Mouse (Mus musculus) embryonic facial prominence, embryonic 15.5 days (tissue): ENCODE measurements around the gene Dlgap1. TPM values are rescaled to one million over a fixed set of nuclear protein-coding genes. Genes with fewer than 3 reads are reported as not detected.

Experiments used
- ATAC-seq: fragments of 200-750 bp; cut with Nextera tagmentation; 2 replicates; pipeline ENCODE4 v1.8.0; 2017; ENCODE audit warnings: low read depth, moderate TSS enrichment; ENCODE audit not compliant: insufficient number of reproducible peaks, low FRiP score, low TSS enrichment
- H3K27ac ChIP-seq: fragments of 300-500 bp; sonication (generic); replicated peaks from 2 replicates; pipeline ENCODE4 v1.5.1; 2015; ENCODE audit warnings: mild to moderate bottlenecking, inconsistent platforms
- H3K27me3 ChIP-seq: fragments of 300-500 bp; sonication (generic); 2 replicates; pipeline ENCODE4 v1.6.1; 2015; ENCODE audit warnings: inconsistent platforms
- H3K36me3 ChIP-seq: fragments of 300-500 bp; sonication (generic); 2 replicates; pipeline ENCODE4 v1.6.1; 2015; ENCODE audit warnings: mild to moderate bottlenecking, inconsistent platforms
- H3K4me1 ChIP-seq: fragments of 300-500 bp; sonication (generic); 2 replicates; pipeline ENCODE4 v1.6.1; 2015; ENCODE audit warnings: inconsistent platforms
- H3K4me2 ChIP-seq: fragments of 300-500 bp; sonication (generic); replicated peaks from 2 replicates; pipeline ENCODE4 v1.6.1; 2015; ENCODE audit warnings: mild to moderate bottlenecking, inconsistent platforms
- H3K4me3 ChIP-seq: fragments of 300-500 bp; sonication (generic); replicated peaks from 2 replicates; pipeline ENCODE4 v1.5.1; 2015; ENCODE audit warnings: mild to moderate bottlenecking, inconsistent platforms
- H3K9ac ChIP-seq: fragments of 300-500 bp; sonication (generic); 2 replicates; pipeline ENCODE4 v1.6.1; 2015; ENCODE audit warnings: inconsistent platforms
- H3K9me3 ChIP-seq: fragments of 300-500 bp; sonication (generic); replicated peaks from 2 replicates; pipeline ENCODE4 v1.6.1; 2016; ENCODE audit warnings: inconsistent platforms
- WGBS: fragments of 180-500 bp; shearing (Covaris S2); methylation state at CpG from one replicate; pipeline ENCODE4 v1.1.7; 2015; 5-methylcytosine and 5-hydroxymethylcytosine counted together
- polyA plus RNA-seq: library from polyadenylated mRNA; unstranded; fragments of >200 nt; fragmentation: Nextera tagmentation; extraction: Ambion mirVana; gene quantifications from 2 replicates; pipeline ENCODE4 v1.2.1, GENCODE M21; 2015

Dlgap1 gene
- polyA plus RNA-seq, 1 experiment from 2014 or later: 4.9 TPM

DNA sequence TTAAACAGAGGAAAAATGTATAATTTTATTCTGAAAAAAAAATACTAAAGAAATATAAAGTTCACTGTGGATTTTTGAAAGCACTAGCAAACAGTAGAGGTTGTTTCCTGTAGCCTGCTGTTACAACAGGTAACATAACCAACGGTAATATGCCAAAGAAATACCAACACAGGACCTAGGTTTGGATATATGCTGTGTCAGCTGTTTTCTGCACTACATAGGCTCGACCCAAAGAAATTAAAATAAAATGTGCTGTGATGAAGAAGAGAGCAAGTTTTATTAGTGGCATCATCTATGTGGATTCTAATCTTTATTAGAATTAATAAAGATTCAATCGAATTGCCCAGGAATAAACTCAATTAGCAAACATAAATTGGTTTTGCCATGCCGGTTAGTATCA lies 378.5 kb downstream of the Dlgap1 start:
- no peak overlapping the region for H3K4me2 ChIP-seq
- no peaks in the 10 kb centered on the region for H3K36me3 ChIP-seq
- WGBS: 81% methylated on average over 4 of the region's 4 CpGs
- H3K27me3 ChIP-seq: no peaks in the 10 kb centered on the region
- no peaks in the 10 kb centered on the region for H3K4me1 ChIP-seq
- H3K9ac ChIP-seq: no peak overlapping the region
- no peak overlapping the region for H3K27ac ChIP-seq
- H3K4me3 ChIP-seq: no peak overlapping the region
- no peak for ATAC-seq
- no peaks in the 10 kb centered on the region for H3K9me3 ChIP-seq

DNA sequence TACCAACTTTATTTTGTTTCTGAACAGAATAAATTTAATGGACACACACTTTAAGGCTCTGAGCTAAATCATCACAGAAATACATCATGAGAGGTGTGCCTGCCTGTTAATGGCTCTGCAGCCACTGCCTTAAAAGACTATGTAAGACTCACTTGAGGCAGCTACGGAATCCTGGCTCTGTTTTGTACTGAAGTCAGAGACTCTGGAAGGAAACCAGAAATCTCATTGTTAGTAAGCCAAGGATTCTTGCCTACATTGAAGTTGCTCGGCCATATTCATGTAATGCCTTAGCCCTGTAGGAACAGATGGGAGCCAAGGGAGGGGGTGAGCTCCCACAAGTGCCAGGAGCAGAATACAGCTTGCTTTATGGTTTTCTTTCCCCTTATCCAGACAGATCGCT lies 394.7 kb downstream of the Dlgap1 start:
- Histone ChIP-seq H3K4me1 (no peaks in the 10 kb centered on the region), H3K9me3 (no peaks in the 10 kb centered on the region), H3K36me3 (no peaks in the 10 kb centered on the region), H3K27ac (no peak overlapping the region), H3K27me3 (no peaks in the 10 kb centered on the region), H3K4me2 (no peak overlapping the region), H3K4me3 (no peak overlapping the region), H3K9ac (no peak overlapping the region)
- no peak for ATAC-seq
- 53% methylated on average over 3 of the region's 3 CpGs for WGBS

DNA sequence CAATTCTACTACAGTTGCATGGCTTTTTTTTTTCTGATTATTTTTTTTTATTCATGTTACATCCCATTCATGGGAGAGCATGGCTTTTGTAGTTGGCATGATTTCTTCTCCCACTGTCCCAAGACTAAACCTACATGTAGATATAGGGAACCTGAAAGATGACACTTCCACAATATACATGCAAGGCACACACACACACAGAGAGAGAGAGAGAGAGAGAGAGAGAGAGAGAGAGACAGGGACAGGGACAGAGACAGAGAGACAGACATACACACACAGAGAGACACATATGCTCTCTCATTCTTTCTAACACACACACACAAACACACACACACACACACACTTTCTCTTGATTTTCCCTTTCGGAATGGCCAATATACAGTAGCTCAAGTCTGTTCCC lies 395.1 kb downstream of the Dlgap1 start:
- H3K36me3 ChIP-seq: no peaks in the 10 kb centered on the region
- no peaks in the 10 kb centered on the region for H3K4me1 ChIP-seq
- no peak overlapping the region for H3K4me2 ChIP-seq
- no peaks in the 10 kb centered on the region for H3K9me3 ChIP-seq
- no peak overlapping the region for H3K9ac ChIP-seq
- WGBS: 90% methylated on average over 1 of the region's 1 CpGs
- H3K4me3 ChIP-seq: no peak overlapping the region
- H3K27ac ChIP-seq: no peak overlapping the region
- ATAC-seq: no peak
- no peaks in the 10 kb centered on the region for H3K27me3 ChIP-seq

DNA sequence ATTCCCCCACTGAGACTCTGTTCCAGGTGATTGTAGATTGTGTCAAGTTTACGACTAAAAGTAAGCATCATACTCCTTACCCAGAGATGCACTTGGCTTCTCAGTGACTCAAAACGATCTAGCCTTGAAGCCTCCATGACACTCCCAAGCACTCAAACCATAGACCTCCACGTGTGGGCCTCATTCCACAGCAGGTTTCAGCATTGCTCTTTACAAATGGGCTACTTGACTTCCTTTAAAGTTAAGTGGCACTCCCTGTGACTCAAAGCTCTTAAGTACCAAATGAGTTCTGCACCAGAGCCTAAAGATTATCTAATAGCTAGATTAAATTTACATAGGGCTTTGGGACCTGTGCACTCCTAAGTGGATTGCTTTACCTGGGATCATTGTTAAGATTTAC lies 400.3 kb downstream of the Dlgap1 start:
- Histone ChIP-seq H3K4me1 (no peaks in the 10 kb centered on the region), H3K27ac (no peak overlapping the region), H3K9ac (no peak overlapping the region), H3K36me3 (no peaks in the 10 kb centered on the region), H3K27me3 (no peaks in the 10 kb centered on the region), H3K4me2 (no peak overlapping the region), H3K9me3 (no peaks in the 10 kb centered on the region), H3K4me3 (no peak overlapping the region)
- no peak for ATAC-seq
- WGBS: 71% methylated on average over 3 of the region's 3 CpGs

DNA sequence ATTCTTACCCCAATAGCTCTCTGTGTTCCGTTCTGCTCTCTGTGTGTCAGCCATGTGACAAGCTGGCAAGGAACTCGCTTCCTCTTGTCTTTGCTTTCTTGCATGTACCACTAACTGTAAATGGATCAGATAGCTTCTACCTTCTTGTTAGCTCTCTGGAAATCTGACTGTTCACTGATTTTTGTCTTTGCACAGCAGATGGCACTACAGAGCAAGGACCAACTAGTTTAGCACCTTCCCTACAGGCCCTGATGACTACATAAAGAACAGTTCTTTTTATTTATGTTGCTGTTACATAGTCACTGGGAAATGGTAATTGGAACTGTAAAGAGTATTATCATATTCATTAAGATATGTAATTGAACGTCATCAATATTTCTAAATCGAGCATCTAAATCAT lies 408.1 kb downstream of the Dlgap1 start:
- Histone ChIP-seq H3K27me3 (no peaks in the 10 kb centered on the region), H3K4me2 (no peak overlapping the region), H3K9ac (no peak overlapping the region), H3K36me3 (no peaks in the 10 kb centered on the region), H3K9me3 (no peaks in the 10 kb centered on the region), H3K27ac (no peak overlapping the region), H3K4me3 (no peak overlapping the region), H3K4me1 (no peaks in the 10 kb centered on the region)
- 79% methylated on average over 4 of the region's 4 CpGs for WGBS
- no peak for ATAC-seq

DNA sequence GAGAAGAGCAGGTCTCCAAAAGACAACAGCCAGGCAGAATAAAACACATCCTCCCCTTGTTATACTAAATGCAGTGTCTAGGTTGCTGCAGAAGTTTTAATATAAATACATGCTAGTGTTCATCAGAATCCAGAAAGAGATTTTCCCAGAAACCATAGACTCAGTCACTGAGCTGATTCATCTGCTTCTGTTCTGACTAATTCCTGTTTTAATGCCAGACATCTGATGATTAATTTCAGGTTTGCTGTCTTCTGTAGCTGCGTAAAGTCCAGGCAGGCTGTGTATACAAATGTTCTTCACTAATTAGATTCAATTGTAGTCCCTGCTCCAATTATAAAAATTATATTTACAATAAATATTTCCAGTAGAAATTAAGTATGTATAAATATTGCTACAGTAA lies 419.6 kb downstream of the Dlgap1 start:
- no peaks in the 10 kb centered on the region for H3K9me3 ChIP-seq
- WGBS: 58% methylated on average over 1 of the region's 1 CpGs
- H3K9ac ChIP-seq: no peak overlapping the region
- no peak overlapping the region for H3K27ac ChIP-seq
- H3K36me3 ChIP-seq: no peaks in the 10 kb centered on the region
- no peaks in the 10 kb centered on the region for H3K4me1 ChIP-seq
- H3K4me2 ChIP-seq: no peak overlapping the region
- H3K27me3 ChIP-seq: no peaks in the 10 kb centered on the region
- no peak for ATAC-seq
- no peak overlapping the region for H3K4me3 ChIP-seq

DNA sequence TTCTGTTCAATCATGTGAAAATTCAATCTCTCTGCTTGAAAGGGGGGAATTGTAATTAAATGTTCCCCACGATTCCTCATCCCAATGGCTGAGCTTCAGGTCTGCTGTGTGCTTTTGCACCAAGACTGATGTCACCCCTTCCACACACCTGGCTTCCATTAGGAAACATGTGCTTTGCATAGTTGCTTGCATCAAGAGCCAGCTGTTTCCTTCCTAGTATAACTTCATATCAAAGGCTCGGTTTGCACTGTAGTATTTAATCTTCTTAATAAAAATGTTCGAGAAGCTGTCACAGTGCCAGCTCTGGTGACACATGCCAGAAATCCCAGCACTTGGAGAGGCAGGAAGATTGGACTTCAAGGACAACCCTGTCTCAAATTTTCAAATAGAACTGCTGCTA lies 428.3 kb downstream of the Dlgap1 start:
- Histone ChIP-seq H3K9me3 (no peaks in the 10 kb centered on the region), H3K4me3 (no peak overlapping the region), H3K27me3 (no peaks in the 10 kb centered on the region), H3K9ac (no peak overlapping the region), H3K36me3 (no peaks in the 10 kb centered on the region), H3K4me2 (0 out of 2 replicates have a peak overlapping the region, but pooled peaks have one; percentile 2), H3K4me1 (0 out of 2 replicates have a peak, but pooled peaks cover 2% of the 10 kb centered on the region), H3K27ac (no peak overlapping the region)
- ATAC-seq: peak; percentile 51; the same call in 1 of the 2 replicates
- WGBS: 16% methylated on average over 3 of the region's 3 CpGs

DNA sequence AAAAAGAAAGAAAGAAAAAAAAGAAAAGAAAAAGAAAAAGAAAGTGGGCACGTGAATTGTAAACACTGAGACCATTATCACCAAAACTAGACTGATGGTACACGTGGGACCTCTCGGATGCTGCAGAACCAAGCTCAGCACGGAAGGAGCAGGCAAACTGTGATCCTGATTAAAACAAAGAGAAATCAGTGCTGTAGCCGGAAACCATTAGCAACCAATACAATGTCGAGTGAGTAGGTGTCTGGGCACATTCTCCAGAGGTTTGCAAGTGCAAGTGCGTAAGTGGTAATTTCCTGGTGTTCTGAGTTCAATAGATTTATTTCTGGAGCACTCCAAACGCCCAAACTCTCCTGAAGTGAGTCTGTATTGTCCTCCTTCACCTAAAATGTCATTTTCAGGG lies 428.8 kb downstream of the Dlgap1 start:
- H3K36me3 ChIP-seq: no peaks in the 10 kb centered on the region
- H3K9me3 ChIP-seq: no peaks in the 10 kb centered on the region
- H3K27me3 ChIP-seq: no peaks in the 10 kb centered on the region
- H3K4me1 ChIP-seq: 0 out of 2 replicates have a peak, but pooled peaks cover 2% of the 10 kb centered on the region
- H3K27ac ChIP-seq: no peak overlapping the region
- H3K9ac ChIP-seq: no peak overlapping the region
- no peak for ATAC-seq
- WGBS: 37% methylated on average over 8 of the region's 8 CpGs
- H3K4me3 ChIP-seq: no peak overlapping the region
- H3K4me2 ChIP-seq: no peak overlapping the region

DNA sequence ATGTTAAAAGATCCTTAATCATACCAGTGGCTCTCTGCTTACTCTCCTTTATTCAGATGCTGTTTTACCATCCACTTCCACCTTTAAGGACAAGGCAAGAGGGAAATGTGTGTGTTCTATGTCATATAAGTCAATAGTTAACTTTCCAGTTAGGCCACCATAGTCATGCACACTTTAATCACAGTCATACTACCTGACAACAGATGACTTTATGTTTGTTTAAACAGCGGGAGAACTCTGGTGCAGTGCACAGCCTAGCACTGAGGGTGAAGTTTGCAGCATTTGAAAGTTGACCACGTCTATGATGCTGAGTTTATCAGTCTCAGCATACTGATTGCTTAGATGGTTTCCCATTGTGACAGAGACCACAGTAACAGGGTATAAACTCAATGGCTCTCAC lies 433.0 kb downstream of the Dlgap1 start:
- H3K27ac ChIP-seq: no peak overlapping the region
- H3K4me2 ChIP-seq: no peak overlapping the region
- H3K27me3 ChIP-seq: no peaks in the 10 kb centered on the region
- WGBS: 60% methylated on average over 2 of the region's 2 CpGs
- H3K9me3 ChIP-seq: no peaks in the 10 kb centered on the region
- no peak overlapping the region for H3K4me3 ChIP-seq
- no peak overlapping the region for H3K9ac ChIP-seq
- ATAC-seq: no peak
- 0 out of 2 replicates have a peak, but pooled peaks cover 2% of the 10 kb centered on the region for H3K4me1 ChIP-seq
- no peaks in the 10 kb centered on the region for H3K36me3 ChIP-seq

DNA sequence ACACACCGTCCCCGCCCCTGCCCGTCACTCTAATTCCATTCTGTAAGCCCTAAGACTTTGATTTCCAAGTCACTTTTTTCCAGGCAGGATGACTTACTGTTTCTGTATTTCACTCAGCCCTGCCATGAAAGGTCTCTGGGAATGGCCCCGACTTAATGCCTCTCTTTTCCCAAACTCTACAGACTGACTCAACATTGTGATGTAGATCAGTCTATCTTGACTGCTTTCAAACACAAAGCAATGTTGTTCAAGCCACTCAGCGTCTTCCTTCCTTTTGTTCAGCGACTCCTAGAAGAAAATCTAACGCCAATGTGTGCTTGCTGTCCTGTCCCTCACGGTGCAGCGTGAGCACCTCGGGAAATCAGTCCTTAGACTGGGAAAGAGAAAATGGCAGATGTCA lies 434.9 kb downstream of the Dlgap1 start:
- Histone ChIP-seq H3K27ac (no peak overlapping the region), H3K4me3 (no peak overlapping the region), H3K4me2 (no peak overlapping the region), H3K9ac (no peak overlapping the region), H3K9me3 (no peaks in the 10 kb centered on the region), H3K27me3 (no peaks in the 10 kb centered on the region), H3K4me1 (no peaks in the 10 kb centered on the region), H3K36me3 (no peaks in the 10 kb centered on the region)
- ATAC-seq: no peak
- WGBS: 39% methylated on average over 10 of the region's 10 CpGs

DNA sequence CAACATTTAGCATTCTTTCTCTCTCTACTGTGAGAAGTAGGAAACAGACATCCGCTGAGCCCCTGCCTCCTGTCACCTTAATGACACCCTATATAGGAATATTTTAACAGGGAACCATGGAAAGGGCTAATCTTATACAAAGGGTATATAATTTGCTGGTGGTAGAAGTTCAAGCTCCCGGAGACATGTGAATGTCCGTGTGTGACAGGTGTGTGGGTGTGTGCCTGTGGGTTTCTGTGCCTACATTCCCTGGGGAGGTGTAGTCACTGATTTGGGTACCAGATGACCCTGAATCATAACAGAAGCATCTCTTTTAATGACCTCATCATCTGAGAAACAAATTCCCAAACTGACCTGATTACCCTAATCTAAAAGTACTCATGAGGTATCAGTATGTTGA lies 445.3 kb downstream of the Dlgap1 start:
- Histone ChIP-seq H3K27ac (no peak overlapping the region), H3K4me3 (no peak overlapping the region), H3K9me3 (no peaks in the 10 kb centered on the region), H3K36me3 (no peaks in the 10 kb centered on the region), H3K27me3 (no peaks in the 10 kb centered on the region), H3K4me1 (no peaks in the 10 kb centered on the region), H3K4me2 (no peak overlapping the region), H3K9ac (no peak overlapping the region)
- 80% methylated on average over 3 of the region's 3 CpGs for WGBS
- no peak for ATAC-seq

DNA sequence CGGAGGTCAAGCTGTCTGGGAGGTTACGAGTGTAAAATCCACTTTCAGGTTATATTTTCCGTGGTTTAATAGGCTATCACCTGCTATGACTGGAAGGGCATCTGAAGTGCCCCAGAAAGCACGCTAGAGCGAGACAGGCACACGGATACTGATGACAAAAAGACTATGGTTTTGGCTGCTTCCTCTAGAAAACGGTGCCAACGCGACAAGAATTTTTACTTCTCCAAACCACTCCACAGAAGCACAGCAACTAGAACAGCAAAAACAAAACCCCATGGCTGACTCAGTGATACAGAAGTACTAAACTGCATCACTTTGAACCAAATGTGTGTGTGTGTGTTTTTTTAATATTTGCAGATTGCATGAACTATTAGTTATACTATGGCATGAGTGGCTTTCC lies 459.0 kb downstream of the Dlgap1 start:
- Histone ChIP-seq H3K4me2 (no peak overlapping the region), H3K36me3 (no peaks in the 10 kb centered on the region), H3K4me1 (no peaks in the 10 kb centered on the region), H3K9me3 (no peaks in the 10 kb centered on the region), H3K9ac (no peak overlapping the region), H3K27me3 (no peaks in the 10 kb centered on the region), H3K4me3 (no peak overlapping the region), H3K27ac (no peak overlapping the region)
- ATAC-seq: no peak
- 80% methylated on average over 9 of the region's 9 CpGs for WGBS
